Mouse (Mus musculus): Measurements from ENCODE around the gene Tmem238l. TPM values are rescaled to one million over a fixed set of nuclear protein-coding genes. Genes with fewer than 3 reads are reported as not detected.

Gene Tmem238l
- polyA plus RNA-seq, 1 experiment from 2014 or later: not detected

DNA sequence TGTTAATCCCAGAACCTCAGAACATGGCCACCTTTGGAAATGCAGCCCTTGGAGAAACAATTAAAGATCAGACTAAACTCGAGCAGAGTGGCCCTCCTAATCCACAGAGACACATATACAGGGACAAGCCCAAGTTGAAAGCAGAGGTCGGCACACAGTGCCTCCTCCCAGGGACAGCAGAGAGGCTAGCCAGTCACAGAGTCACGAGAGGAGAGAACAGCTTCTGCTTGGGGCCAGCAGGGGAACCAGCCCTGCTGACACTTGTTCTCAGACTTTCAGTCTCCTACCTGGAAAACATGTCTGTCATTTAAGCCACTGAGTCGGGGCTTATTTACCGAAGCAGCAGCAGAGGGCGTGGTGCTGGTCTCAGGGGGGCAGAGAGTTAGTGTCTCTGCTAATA is 9.9 kb upstream of the Tmem238l start:
- Histone ChIP-seq H3K4me2 (no peak overlapping the region), H3K4me3 (no peak overlapping the region), H3K36me3 (replicated peaks) (no peaks in the 10 kb centered on the region), H3K27ac (no peak overlapping the region), H3K9ac (no peak overlapping the region), H3K4me1 (no peaks in the 10 kb centered on the region), H3K9me3 (no peaks in the 10 kb centered on the region), H3K27me3 (replicated peaks) (no peaks in the 10 kb centered on the region)
- 75% methylated on average over 6 of the region's 6 CpGs for WGBS
- ATAC-seq (replicated peaks): no peak

DNA sequence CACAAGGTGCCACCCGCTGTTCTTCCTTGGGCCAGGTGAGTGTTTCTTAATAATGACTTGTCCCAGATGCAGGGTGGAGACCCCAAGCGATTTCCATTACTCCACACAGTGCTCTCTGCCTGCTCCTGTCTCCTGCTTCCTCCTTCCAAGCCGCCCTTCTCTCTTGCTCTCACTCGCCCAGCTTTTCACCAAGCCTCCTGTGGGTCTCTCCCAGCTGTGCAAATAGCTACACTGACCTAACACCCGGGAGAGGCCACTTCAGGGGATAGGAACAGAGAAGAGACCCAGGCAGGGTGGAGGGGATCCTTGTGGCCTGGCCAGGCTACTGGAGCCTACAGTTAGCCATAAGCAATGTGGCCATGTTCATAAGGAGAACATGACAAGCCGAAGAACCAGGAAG is 9.5 kb upstream of the Tmem238l start:
- no peak for ATAC-seq (replicated peaks)
- WGBS: 86% methylated on average over 6 of the region's 6 CpGs
- no peak overlapping the region for H3K4me3 ChIP-seq
- no peak overlapping the region for H3K4me2 ChIP-seq
- H3K4me1 ChIP-seq: no peaks in the 10 kb centered on the region
- H3K36me3 ChIP-seq (replicated peaks): no peaks in the 10 kb centered on the region
- H3K9ac ChIP-seq: no peak overlapping the region
- no peaks in the 10 kb centered on the region for H3K9me3 ChIP-seq
- no peaks in the 10 kb centered on the region for H3K27me3 ChIP-seq (replicated peaks)
- H3K27ac ChIP-seq: no peak overlapping the region

DNA sequence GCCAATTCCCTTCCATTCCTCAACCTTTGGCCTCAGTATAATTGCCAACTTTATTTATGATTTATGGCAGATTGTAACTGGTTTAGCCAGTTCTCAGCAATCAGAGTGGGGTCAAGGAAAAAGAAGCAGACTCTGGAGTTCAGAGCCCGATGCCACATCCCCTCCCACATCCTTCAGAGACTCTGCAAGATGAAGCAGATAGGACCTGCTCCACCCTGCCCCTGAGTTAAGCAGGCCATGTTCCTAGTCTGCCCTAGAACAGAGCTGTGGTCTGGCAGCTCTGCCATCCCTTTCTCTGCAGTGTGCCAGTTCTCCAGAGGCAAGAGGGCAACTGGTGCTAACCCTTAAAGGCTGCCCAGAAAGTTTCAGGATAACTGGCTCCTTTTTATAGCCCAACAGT is 4.4 kb downstream of the Tmem238l start:
- no peak overlapping the region for H3K4me3 ChIP-seq
- H3K4me1 ChIP-seq: no peaks in the 10 kb centered on the region
- no peaks in the 10 kb centered on the region for H3K9me3 ChIP-seq
- 88% methylated on average over 1 of the region's 1 CpGs for WGBS
- H3K27me3 ChIP-seq (replicated peaks): no peaks in the 10 kb centered on the region
- H3K4me2 ChIP-seq: no peak overlapping the region
- no peaks in the 10 kb centered on the region for H3K36me3 ChIP-seq (replicated peaks)
- ATAC-seq (replicated peaks): no peak
- no peak overlapping the region for H3K27ac ChIP-seq
- no peak overlapping the region for H3K9ac ChIP-seq

DNA sequence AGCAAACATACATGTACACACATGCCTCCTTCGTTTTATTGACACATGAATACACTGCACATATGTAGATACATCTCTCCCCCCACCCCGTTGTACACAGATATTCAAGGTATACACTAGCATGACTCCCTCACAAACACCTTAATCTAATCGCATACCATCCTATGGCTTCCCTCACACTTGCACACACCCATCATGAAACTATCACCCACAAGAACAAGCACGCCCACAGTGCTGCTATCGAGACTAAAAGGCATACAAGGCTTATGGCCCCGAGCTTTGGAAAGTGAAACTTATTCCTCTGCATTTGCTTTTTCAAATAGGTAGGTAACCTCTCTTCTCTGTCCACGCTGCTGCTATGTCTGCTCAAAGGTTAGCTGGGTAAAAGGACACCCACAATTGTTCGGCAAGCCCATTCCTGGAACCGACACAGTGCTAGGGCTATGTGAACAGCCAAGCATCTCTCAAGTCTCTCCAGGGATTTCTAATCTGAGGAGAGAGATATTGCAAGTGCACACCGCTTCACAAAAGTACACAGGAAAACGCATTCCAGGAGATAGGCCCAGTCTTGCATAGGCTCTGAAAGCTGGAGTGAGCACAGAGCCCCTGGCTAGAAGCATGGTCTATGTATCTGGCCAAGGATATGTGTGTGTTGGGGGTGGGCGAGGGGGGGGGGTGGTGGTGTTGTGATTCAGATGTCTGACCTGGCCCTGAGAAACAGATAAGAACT is 5.2 kb downstream of the Tmem238l start:
- 87% methylated on average over 12 of the region's 12 CpGs for WGBS

DNA sequence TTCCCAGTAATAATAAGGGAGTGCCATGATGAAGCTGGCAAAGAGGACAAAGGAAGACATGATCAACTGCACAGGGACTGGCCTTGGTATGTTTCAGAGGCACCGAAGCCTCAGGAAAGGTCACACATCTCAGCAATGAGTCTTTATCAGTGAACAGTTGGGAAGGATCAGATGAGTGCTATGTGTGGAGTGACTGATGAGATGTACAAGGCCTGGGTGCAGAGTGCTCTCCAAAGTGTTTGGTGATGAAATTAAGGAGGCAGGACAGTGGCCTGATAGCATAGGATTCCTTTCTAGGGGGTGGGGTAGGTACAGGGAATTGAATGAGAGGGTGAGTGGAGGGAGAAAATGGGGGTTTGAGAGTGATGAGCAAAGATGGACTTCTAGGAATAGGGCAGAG is 7.0 kb downstream of the Tmem238l start:
- Histone ChIP-seq H3K4me3 (no peak overlapping the region), H3K27me3 (replicated peaks) (no peaks in the 10 kb centered on the region), H3K4me2 (no peak overlapping the region), H3K27ac (no peak overlapping the region), H3K9ac (no peak overlapping the region), H3K36me3 (replicated peaks) (no peaks in the 10 kb centered on the region), H3K4me1 (no peaks in the 10 kb centered on the region), H3K9me3 (no peaks in the 10 kb centered on the region)
- no peak for ATAC-seq (replicated peaks)
- 95% methylated on average over 1 of the region's 1 CpGs for WGBS

More for the DNA sequence above, 5.2 kb downstream of the Tmem238l start:
- H3K9me3 ChIP-seq: no peaks in the 10 kb centered on the region
- H3K27me3 ChIP-seq (replicated peaks): no peaks in the 10 kb centered on the region
- no peak overlapping the region for H3K9ac ChIP-seq
- H3K4me1 ChIP-seq: no peaks in the 10 kb centered on the region
- no peaks in the 10 kb centered on the region for H3K36me3 ChIP-seq (replicated peaks)
- H3K4me3 ChIP-seq: no peak overlapping the region
- H3K27ac ChIP-seq: no peak overlapping the region
- no peak overlapping the region for H3K4me2 ChIP-seq
- ATAC-seq (replicated peaks): no peak

DNA sequence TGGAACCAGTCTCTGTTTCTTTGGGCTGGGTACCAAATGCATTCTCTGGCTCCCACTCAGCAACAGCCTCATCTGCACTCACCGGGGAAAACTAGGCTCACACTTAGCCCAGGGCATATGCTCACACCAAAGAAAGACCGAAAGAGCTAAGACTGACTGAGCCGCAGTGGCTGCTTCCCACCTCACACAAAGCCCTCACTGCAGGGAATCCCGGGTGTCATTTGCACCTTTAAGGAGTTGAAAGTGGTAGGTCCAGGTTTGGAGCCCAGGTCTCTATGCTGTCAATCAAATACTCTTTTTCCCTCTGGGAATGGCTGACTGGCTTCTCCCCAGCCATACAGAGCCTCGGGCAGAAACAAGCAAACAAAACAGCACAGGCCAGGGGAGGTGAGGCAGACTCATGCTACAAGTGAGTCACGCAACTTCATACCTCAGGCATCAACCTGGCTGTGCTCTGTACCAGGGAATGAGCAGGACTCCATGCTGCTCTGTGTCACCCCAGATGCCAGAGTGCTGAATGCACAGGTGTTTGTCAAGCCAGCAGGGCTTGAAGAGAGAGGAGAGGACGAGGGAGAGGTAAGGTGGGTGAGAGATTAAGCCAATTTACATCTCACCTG is 10.2 kb downstream of the Tmem238l start:
- 30% methylated on average over 7 of the region's 7 CpGs for WGBS
- Histone ChIP-seq H3K36me3 (replicated peaks) (no peaks in the 10 kb centered on the region), H3K27ac (no peak overlapping the region), H3K9ac (no peak overlapping the region), H3K4me1 (no peaks in the 10 kb centered on the region), H3K4me2 (no peak overlapping the region), H3K27me3 (replicated peaks) (no peaks in the 10 kb centered on the region), H3K9me3 (no peaks in the 10 kb centered on the region), H3K4me3 (no peak overlapping the region)
- ATAC-seq (replicated peaks): no peak

DNA sequence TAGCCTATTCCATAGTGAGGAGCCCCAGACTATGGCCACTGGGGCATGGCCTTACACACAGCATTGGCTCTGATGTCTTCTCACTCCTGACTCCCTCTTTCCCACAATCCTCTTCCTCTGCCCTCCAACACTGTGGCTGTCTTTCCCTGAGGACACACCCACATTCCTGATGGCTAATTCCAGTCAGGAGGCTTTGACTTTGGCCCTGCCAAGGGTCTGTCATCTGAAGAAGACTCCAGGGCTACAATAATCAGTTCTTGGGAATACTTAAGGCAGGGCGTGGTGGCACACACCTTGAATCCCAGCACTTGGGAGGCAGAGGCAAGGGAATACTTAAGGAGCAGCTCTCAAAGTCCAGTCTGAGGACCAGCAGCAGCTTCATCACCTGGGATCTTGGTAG is 12.1 kb downstream of the Tmem238l start:
- no peaks in the 10 kb centered on the region for H3K9me3 ChIP-seq
- no peak overlapping the region for H3K4me2 ChIP-seq
- H3K4me1 ChIP-seq: no peaks in the 10 kb centered on the region
- H3K9ac ChIP-seq: no peak overlapping the region
- H3K4me3 ChIP-seq: no peak overlapping the region
- WGBS: 92% methylated on average over 1 of the region's 1 CpGs
- no peak for ATAC-seq (replicated peaks)
- no peaks in the 10 kb centered on the region for H3K27me3 ChIP-seq (replicated peaks)
- H3K27ac ChIP-seq: no peak overlapping the region
- no peaks in the 10 kb centered on the region for H3K36me3 ChIP-seq (replicated peaks)

DNA sequence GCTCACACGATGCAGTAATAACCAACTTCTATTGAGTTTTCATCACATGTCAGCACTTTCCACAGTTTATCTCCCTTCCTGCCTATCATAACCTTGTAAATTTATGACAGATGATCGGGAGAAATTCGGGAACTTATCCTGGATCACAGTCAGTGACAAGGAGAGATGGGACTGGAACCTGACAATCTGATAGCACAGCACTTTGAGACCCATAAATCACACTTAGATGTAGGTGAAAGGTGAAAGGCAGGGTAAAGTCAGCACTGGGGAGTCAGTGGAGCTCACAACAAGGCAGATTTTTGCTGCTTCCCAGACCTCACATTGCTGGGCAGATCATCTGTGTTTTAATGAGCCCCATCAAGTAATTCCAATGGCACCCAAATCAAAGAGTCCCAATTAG is 17.1 kb downstream of the Tmem238l start:
- Histone ChIP-seq H3K4me2 (no peak overlapping the region), H3K9ac (no peak overlapping the region), H3K27ac (no peak overlapping the region), H3K27me3 (replicated peaks) (no peaks in the 10 kb centered on the region), H3K4me3 (no peak overlapping the region), H3K9me3 (no peaks in the 10 kb centered on the region; the same call in 1 of the 2 replicates), H3K36me3 (replicated peaks) (no peaks in the 10 kb centered on the region), H3K4me1 (no peaks in the 10 kb centered on the region)
- 92% methylated on average over 3 of the region's 3 CpGs for WGBS
- no peak for ATAC-seq (replicated peaks)

DNA sequence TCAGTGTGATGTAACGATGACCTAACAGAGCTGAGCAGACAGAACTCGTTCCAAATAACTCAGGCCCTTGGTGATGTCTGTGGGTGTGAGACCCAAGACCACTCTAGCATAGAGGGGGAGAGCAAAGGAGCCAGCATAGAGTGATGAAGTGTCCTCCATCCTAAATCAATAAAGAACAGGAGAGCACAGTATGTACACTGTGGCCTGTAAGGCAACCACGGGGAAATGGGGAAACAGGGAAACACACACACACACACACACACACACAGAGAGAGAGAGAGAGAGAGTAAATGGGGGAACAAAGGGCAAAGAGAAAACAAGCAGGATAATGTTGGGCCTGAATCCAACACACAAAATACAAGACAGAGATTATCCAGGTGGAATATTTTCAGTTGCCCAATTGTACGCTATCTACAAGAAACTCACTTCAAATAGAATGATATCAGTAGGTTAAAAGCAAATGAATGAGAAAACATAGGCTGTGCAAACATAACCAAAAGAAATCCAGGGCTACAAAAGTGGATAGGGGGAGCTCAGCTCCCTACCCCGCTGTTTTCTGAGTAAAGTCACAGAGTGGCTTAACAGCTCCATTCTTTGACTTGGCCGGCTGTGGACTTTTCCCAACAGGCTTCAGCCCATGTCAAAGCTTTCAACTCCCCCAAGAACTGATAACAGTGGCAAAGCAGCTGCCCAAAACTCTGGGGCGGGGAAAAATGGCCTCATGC is 19.3 kb downstream of the Tmem238l start:
- no peak overlapping the region for H3K4me2 ChIP-seq
- 92% methylated on average over 7 of the region's 7 CpGs for WGBS
- no peak overlapping the region for H3K27ac ChIP-seq
- no peaks in the 10 kb centered on the region; the same call in 1 of the 2 replicates for H3K9me3 ChIP-seq
- ATAC-seq (replicated peaks): no peak
- H3K27me3 ChIP-seq (replicated peaks): no peaks in the 10 kb centered on the region
- H3K4me3 ChIP-seq: no peak overlapping the region
- H3K36me3 ChIP-seq (replicated peaks): no peaks in the 10 kb centered on the region
- no peak overlapping the region for H3K9ac ChIP-seq
- H3K4me1 ChIP-seq: no peaks in the 10 kb centered on the region

DNA sequence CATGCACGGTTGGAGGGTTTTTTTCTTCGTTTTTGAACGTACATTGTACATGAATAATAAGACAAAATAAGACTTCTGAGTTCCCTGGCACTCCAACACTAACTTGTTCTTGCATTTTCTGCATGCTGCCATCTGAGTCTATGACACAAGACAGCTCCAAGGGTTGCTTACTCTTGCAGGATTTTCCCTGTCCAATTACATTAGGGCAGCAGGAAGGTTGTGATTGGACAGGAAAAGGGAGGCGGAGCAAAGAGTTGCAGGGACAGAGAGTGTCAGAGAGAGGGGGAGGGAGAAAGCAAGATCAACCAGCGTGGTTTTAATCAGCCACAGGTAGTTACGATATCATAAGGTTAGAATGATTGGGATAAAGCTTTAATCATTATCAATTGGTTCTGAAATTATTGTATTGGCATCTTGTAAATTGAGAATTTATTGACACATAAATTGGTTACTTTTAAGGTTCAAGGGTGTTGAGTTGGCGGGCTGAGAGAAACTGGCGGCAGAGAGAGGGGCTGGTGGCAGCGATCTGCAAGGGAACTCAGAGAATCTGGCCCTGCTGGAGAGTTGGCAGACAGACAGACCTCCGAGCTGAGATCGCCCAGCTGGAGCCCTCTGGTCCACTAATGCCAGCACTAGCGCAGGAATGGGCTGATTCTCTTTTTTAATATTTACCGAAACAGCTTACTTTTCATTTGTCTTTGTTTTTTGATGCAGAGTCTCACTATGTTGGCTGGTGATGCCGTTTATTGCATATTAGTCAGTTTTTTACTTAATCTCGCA is 25.1 kb downstream of the Tmem238l start:
- no peaks in the 10 kb centered on the region for H3K9me3 ChIP-seq
- no peaks in the 10 kb centered on the region for H3K27me3 ChIP-seq (replicated peaks)
- no peaks in the 10 kb centered on the region for H3K36me3 ChIP-seq (replicated peaks)
- no peak for ATAC-seq (replicated peaks)
- H3K4me2 ChIP-seq: no peak overlapping the region
- H3K4me1 ChIP-seq: peaks cover 22% of the 10 kb centered on the region
- no peak overlapping the region for H3K9ac ChIP-seq
- no peak overlapping the region for H3K4me3 ChIP-seq
- whole genome bisulfite sequencing: 82% methylated on average over 15 of the region's 15 CpGs
- H3K27ac ChIP-seq: no peak overlapping the region

DNA sequence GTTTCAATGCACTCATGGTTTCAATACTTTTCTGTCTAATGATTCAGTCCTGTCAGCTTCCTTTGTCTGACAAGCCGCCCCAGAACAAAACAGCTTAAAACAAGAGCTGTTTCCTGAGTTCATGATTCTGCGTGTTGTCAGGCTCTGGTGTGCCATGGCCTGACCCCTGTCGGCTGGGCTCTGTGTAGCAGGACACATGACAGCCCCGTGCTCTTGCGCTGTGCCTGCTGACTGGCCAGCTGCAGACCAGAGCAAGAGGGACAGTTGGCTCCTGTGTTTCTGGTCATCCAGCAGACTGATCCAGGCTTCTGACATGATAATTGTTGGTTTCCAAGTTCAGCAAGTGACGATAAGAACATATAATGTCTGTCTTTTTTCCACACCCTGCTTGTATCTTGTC is 26.4 kb downstream of the Tmem238l start:
- Histone ChIP-seq H3K9ac (no peak overlapping the region), H3K4me3 (no peak overlapping the region), H3K9me3 (no peaks in the 10 kb centered on the region), H3K4me1 (peaks cover 22% of the 10 kb centered on the region), H3K36me3 (replicated peaks) (no peaks in the 10 kb centered on the region), H3K27ac (no peak overlapping the region), H3K27me3 (replicated peaks) (no peaks in the 10 kb centered on the region), H3K4me2 (no peak overlapping the region)
- 40% methylated on average over 6 of the region's 6 CpGs for WGBS
- no peak for ATAC-seq (replicated peaks)
